Mouse (Mus musculus) intestine, postnatal 0 days (tissue): ENCODE results near the gene Agap1. TPM values are rescaled to one million over a fixed set of nuclear protein-coding genes. Genes with fewer than 3 reads are reported as not detected.

Experiments
- ATAC-seq: fragments of 200-750 bp; cut with Nextera tagmentation; 2 replicates; pipeline ENCODE4 v1.8.0; 2017; ENCODE audit warnings: mild to moderate bottlenecking, moderate TSS enrichment, moderate library complexity
- H3K27ac ChIP-seq: fragments of 300-500 bp; sonication (generic); 2 replicates; pipeline ENCODE4 v1.5.1; 2014; ENCODE audit warnings: mild to moderate bottlenecking, low read depth, low read length, moderate library complexity
- H3K27me3 ChIP-seq: fragments of 300-500 bp; sonication (generic); replicated peaks from 2 replicates; pipeline ENCODE4 v1.6.1; 2014; ENCODE audit warnings: low read length, mixed read lengths; ENCODE audit not compliant: control insufficient read depth, insufficient read depth
- H3K36me3 ChIP-seq: fragments of 300-500 bp; sonication (generic); 2 replicates; pipeline ENCODE4 v1.6.1; 2014; ENCODE audit warnings: mild to moderate bottlenecking, moderate library complexity; ENCODE audit not compliant: control insufficient read depth, insufficient read depth
- H3K4me1 ChIP-seq: fragments of 300-500 bp; sonication (generic); replicated peaks from 2 replicates; pipeline ENCODE4 v1.6.1; 2014; ENCODE audit warnings: antibody characterized with exemption, low read length, mixed read lengths; ENCODE audit not compliant: control insufficient read depth, insufficient read depth
- H3K4me2 ChIP-seq: fragments of 300-500 bp; sonication (generic); replicated peaks from 2 replicates; pipeline ENCODE4 v1.6.1; 2014; ENCODE audit warnings: low read depth, mild to moderate bottlenecking, moderate library complexity
- H3K4me3 ChIP-seq: fragments of 300-500 bp; sonication (generic); 2 replicates; pipeline ENCODE4 v1.5.1; 2014; ENCODE audit warnings: low read depth, low read length
- H3K9ac ChIP-seq: fragments of 300-500 bp; sonication (generic); 2 replicates; pipeline ENCODE4 v1.6.1; 2014; ENCODE audit warnings: mild to moderate bottlenecking, low read depth, low read length
- H3K9me3 ChIP-seq: fragments of 300-500 bp; sonication (generic); 2 replicates; pipeline ENCODE4 v1.6.1; 2016; ENCODE audit warnings: mixed run types; ENCODE audit not compliant: control insufficient read depth
- CTCF ChIP-seq: sonication (generic); IDR thresholded peaks from 2 replicates; pipeline ENCODE4 v1.5.1; 2016; ENCODE audit warnings: low read depth, mild to moderate bottlenecking, control low read depth, antibody characterized with exemption, moderate library complexity
- WGBS: fragments of 180-500 bp; shearing (Covaris S2); extraction: QIAGEN DNeasy Blood & Tissue Kit; methylation state at CpG from one replicate; pipeline ENCODE4 v1.1.7; 2014; 5-methylcytosine and 5-hydroxymethylcytosine counted together
- polyA plus RNA-seq: library from polyadenylated mRNA; unstranded; fragments of >200 nt; fragmentation: Nextera tagmentation; extraction: Ambion mirVana; gene quantifications from 2 replicates; pipeline ENCODE4 v1.2.1, GENCODE M21; 2015

The Agap1 gene
- polyA plus RNA-seq, 1 experiment from 2014 or later: 6.1 TPM

GRCm38 (mm10) chr1:89467321-89468069, 12.9 kb downstream of the Agap1 start:
- Histone ChIP-seq H3K27ac (peak overlapping the region; percentile 58), H3K4me2 (peak overlapping the region; percentile 48), H3K4me3 (no peak overlapping the region), H3K9me3 (no peaks in the 10 kb centered on the region), H3K36me3 (no peaks in the 10 kb centered on the region), H3K9ac (peak overlapping the region; percentile 7; the same call in 1 of the 2 replicates), H3K27me3 (no peaks in the 10 kb centered on the region), H3K4me1 (peaks cover 13% of the 10 kb centered on the region; the same call in 1 of the 2 replicates)
- TF ChIP-seq CTCF: no peak
- peak; percentile 64; the same call in 1 of the 2 replicates for ATAC-seq
- WGBS: 7% methylated on average over 6 of the region's 6 CpGs

DNA sequence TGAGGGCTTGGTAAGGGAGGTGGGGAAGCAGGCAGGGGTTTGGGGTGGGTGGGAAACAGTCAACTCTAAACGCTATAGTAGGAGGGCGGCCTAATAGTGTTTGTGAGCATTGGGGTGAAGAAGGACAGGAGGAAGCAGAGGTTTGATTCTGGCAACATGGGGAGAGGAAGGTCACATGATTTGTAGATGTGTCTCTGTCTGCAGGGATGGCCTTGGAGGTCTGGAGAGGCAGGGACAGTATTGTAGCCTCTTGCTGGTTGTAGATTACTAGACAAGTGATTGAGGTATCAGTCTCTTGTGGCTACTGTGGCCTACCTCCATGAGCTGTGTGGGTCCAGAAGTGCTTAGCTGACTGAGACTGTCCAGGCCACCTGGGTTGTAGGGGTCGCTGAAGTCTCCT, 13.5 kb downstream of the Agap1 start:
- no peak for ATAC-seq
- H3K4me1 ChIP-seq: peaks cover 13% of the 10 kb centered on the region; the same call in 1 of the 2 replicates
- no peaks in the 10 kb centered on the region for H3K9me3 ChIP-seq
- no peak overlapping the region for H3K4me3 ChIP-seq
- H3K9ac ChIP-seq: no peak overlapping the region
- H3K27ac ChIP-seq: 0 out of 2 replicates have a peak overlapping the region, but pooled peaks have one; percentile 58
- no peaks in the 10 kb centered on the region for H3K36me3 ChIP-seq
- no peaks in the 10 kb centered on the region for H3K27me3 ChIP-seq
- TF ChIP-seq CTCF: no peak
- 54% methylated on average over 3 of the region's 3 CpGs for WGBS
- peak overlapping the region; percentile 48 for H3K4me2 ChIP-seq

GRCm38 (mm10) chr1:89471430-89471829, 16.8 kb downstream of the Agap1 start:
- H3K4me2 ChIP-seq: no peak overlapping the region
- no peak overlapping the region for H3K27ac ChIP-seq
- no peak for TF ChIP-seq CTCF
- H3K9me3 ChIP-seq: no peaks in the 10 kb centered on the region
- no peak overlapping the region for H3K4me3 ChIP-seq
- H3K4me1 ChIP-seq: peaks cover 16% of the 10 kb centered on the region
- no peak overlapping the region for H3K9ac ChIP-seq
- 87% methylated on average over 4 of the region's 4 CpGs for WGBS
- ATAC-seq: no peak
- no peaks in the 10 kb centered on the region for H3K27me3 ChIP-seq
- no peaks in the 10 kb centered on the region for H3K36me3 ChIP-seq

DNA sequence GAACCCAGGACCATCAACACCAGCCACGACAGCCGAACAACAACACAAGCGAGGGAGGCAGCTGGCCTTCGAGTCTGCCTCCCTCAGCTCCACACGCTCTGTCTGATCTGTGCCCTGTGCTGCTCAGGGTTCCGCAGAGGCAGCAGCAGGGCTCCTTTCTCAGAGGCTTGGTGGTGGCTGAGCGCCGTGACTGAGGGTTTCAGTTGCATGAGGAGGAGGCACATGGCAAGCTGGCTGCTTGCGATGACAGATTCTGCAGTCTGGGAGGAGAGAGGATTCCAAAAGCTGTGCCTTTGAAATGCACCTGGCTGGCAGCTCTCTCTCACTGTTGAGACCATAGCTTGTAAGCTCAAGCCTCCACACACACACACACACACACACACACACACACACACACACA, 17.3 kb downstream of the Agap1 start:
- no peaks in the 10 kb centered on the region for H3K9me3 ChIP-seq
- no peaks in the 10 kb centered on the region for H3K36me3 ChIP-seq
- peaks cover 16% of the 10 kb centered on the region for H3K4me1 ChIP-seq
- no peak overlapping the region for H3K4me2 ChIP-seq
- TF ChIP-seq CTCF: no peak
- no peak overlapping the region for H3K4me3 ChIP-seq
- no peak for ATAC-seq
- H3K27ac ChIP-seq: no peak overlapping the region
- no peaks in the 10 kb centered on the region for H3K27me3 ChIP-seq
- WGBS: 81% methylated on average over 9 of the region's 9 CpGs
- H3K9ac ChIP-seq: no peak overlapping the region

DNA sequence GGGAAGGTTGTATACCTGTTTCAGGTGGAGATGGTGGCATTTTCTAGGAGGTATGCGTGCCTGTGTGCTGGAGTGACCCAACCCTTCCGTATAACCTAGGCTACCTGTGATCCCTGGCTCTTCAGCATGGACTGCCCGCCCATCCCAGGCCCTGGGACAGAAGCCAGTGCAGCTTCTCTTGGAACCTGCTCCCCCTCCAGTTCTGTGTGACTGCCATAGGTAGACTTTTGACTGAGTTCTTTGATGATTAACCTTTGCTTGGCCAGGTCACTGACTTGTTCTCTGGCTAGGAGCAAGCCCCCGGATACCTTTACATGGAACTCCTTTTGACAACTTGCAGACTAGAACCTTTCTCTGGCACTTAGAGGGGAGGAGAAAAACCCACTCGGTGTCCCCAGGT, 19.3 kb downstream of the Agap1 start:
- Histone ChIP-seq H3K27ac (no peak overlapping the region; the same call in none of the 2 replicates), H3K4me1 (peaks cover 3% of the 10 kb centered on the region; the same call in 1 of the 2 replicates)
- 62% methylated on average over 5 of the region's 5 CpGs for WGBS

DNA sequence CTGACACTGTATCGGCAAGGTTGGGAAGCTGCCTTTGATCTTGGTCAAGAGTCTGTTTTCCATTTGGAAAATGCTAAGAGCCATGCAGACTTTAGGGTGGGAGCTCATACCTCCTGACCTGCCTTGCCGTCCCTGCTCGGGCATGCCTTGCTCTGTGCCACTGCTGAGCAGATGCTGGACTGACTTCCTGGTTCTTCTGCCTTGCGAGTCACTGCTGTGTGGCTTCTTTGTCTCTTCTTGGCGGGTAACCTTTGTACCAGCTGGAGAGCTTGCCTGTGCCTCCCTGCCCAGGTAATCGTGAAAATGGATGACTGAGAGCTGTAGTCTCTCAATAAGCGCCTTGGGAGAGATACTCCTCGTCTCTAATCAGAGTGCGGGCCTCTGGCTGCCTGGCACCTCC, 20.2 kb downstream of the Agap1 start:
- no peaks in the 10 kb centered on the region for H3K36me3 ChIP-seq
- H3K4me1 ChIP-seq: peaks cover 3% of the 10 kb centered on the region; the same call in 1 of the 2 replicates
- peak overlapping the region; percentile 41 for H3K27ac ChIP-seq
- no peaks in the 10 kb centered on the region for H3K27me3 ChIP-seq
- no peak overlapping the region for H3K4me3 ChIP-seq
- WGBS: 36% methylated on average over 9 of the region's 9 CpGs
- no peaks in the 10 kb centered on the region for H3K9me3 ChIP-seq
- no peak for TF ChIP-seq CTCF
- peak; percentile 44 for ATAC-seq
- peak overlapping the region; percentile 35 for H3K4me2 ChIP-seq
- no peak overlapping the region for H3K9ac ChIP-seq

More for the DNA sequence above, 19.3 kb downstream of the Agap1 start:
- Histone ChIP-seq H3K9ac (no peak overlapping the region), H3K4me3 (no peak overlapping the region), H3K4me2 (peak overlapping the region; percentile 35; the same call in 1 of the 2 replicates), H3K27me3 (no peaks in the 10 kb centered on the region), H3K9me3 (no peaks in the 10 kb centered on the region), H3K36me3 (no peaks in the 10 kb centered on the region)
- TF ChIP-seq CTCF: no peak
- ATAC-seq: no peak
